Mouse (Mus musculus) ovary, adult 18-20 months (tissue): ENCODE results near the gene B3gnt8.
A peak's percentile ranks its signal among the peaks of the same experiment; 100 is the strongest.

Experiments
- DNase-seq: peaks from one replicate; pipeline ENCODE4 v3.0.0; 2022; ENCODE audit warnings: low spot score, mixed read lengths

B3gnt8 gene

DNA sequence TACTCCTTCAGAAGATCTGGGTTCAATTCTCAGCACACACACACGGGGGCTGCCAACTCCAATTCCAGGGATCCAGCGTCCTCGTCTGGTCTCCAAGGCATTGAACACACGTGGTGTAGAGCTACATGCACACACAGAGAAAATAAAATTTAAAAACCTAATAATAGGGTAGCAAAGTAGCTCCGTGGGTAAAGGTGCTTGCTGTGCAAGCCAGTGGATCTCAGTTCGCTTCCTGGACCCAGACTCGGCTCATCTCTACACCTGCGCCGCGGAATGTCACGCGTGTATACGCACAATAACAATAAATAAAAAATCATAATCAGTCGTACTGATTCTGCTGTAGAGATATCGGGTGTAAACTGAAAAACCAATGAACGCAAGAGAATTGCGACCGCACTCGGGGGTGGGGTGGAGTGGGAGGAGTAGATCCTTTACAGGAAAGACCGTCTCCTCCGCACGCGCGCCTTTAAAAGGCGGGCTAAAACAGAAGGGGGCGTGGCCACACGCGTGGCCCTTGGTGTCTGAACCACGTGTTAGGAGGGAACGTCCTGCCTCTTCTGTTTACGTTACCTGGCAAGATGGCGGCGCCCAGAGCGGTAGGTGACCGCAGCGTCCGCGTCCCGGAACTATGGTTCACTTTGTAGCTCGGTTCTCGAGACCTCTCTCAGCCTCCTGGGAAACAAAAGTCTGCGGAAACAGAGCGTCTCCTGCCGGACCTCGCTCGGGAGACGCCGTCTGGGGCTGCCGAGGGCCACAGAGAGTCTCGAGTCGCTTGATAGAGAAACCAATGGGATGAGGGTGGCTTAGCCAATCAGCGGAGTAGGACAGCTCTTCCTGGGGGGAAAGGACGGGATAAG, 7.4 kb upstream of the B3gnt8 start, which contains the start of gene Dmac2:
Dmac2 (plus strand) TSS at position 550 of the 857 bp plus-strand sequence.
- DNase-seq, result peak; percentile 90

DNA sequence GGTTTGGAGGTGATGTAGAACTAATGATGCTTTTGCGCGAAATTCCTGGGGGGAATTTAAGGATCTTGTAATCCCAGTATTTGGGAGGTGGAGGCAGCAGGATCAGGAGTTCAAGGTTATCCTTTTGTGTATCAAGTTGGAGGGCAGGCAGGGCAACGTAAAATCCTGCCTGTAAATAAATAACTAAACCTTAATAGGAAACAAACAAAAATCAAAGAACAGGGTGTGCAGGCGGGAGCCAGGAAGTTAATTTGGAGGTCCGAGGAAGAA, 6.8 kb upstream of the B3gnt8 start:
- DNase-seq, result no peak

DNA sequence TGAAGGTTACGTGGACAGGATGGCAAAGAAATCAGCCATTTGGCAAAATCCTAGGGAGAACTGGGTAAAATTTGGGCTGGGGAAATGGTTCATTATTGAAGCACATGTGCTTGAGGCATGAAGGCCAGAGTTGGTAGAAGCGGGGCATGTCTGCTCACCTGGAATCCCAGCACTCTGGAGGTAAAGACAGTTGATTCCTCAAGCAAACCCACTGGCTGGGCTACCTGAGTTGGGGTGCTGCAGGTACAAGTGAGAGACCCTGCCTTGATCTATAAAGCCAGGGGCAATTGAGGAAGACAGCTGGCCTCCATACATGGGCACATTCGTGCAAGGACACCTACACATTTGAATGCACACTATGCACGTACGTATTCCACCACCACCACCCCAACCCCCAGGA, 6.4 kb upstream of the B3gnt8 start:
- no peak for DNase-seq

DNA sequence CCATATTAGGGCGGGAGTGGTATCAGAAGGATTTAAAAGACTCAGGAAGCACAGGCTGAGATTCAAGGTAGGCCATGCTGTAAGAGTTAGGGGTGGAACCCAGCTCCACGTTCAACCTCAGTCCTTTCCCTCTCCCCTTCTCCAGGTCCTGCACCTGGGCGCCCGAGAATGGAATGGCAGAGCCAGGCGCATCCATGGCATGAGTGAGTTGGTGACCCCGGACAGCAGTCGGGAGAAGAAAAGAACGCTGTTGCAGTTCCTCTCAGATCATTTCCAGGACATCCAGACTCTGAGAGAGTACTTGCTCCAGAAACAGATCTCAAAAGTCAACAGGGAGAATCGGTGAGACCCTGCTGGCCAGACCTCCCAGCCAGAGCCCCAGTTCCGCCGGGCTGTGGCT, 5.7 kb upstream of the B3gnt8 start:
- DNase-seq, result no peak

DNA sequence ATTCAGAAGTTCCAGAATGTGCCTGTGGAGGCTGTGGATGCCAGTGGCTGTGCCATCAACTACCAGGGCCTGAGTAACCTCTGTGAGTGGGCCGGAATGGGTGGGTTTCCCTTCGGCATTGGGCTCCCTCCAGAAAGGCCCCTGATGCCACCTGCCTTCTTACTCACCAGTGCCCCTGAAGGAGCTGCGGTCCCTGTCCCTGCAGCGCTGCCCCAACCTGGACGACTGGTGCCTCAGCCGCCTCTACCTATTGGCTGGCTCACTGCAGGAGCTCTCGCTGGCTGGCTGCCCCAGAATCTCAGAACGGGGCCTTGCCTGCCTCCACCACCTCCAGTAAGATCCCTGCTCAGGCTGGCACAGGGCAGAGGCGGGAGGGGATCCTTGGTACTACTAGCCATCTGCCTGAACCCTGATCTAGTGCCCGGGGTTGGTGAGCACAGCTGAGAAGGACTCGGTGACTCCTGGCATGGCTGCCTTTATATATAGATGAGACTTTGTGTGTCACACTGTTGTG, 2.5 kb upstream of the B3gnt8 start:
- DNase-seq, result no peak

DNA sequence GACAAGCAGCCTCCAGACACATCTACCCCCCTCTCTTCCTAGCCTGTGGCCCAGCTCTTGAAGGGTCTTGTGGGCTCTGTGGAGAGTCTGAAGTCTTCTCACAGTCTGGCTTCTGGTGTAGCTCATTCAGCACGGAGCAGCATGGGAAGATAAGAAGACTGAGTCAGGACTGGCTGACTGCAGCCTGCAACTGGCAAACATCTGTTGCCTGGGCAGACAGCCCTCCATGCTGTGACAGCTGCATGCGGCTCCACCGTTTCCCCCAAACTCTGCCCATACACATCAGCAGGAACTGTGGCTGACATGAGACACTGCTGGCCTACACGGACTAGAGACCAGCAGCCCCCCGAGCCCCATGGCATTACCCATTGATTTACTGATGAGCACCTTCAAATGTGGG, 1.6 kb upstream of the B3gnt8 start:
- DNase-seq, result no peak

DNA sequence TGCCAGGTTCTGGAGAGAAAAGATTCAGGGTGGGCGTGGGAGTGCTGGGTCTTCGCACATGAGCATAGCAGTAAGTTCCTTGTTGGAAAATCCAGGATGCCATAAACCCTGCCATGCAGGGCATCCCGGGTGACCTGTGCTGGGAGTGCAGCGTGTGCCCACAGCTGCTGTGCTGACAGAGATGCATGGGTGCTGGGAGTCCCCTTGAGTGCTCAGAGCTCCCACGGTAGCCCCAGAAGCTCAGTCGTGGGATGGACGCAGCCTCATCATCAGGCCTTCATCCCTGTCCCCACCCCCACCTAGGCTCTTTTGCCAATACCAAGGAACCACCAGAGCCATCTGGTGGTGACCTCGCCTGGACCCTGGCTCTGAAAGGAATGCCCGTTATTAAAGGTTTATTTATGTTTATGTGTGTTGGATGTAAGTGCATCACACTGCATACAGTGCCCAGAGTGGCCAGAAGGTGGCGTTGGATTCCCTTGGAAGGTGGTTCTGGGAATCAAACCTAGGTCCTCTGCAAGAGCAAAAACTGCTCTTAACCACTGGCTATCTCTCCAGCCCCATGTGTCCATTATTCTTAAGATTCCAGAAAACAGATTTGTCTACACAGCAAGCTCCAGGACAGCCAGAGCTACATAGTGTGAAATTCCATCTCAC, 732 bp upstream of the B3gnt8 start:
- no peak for DNase-seq

DNA sequence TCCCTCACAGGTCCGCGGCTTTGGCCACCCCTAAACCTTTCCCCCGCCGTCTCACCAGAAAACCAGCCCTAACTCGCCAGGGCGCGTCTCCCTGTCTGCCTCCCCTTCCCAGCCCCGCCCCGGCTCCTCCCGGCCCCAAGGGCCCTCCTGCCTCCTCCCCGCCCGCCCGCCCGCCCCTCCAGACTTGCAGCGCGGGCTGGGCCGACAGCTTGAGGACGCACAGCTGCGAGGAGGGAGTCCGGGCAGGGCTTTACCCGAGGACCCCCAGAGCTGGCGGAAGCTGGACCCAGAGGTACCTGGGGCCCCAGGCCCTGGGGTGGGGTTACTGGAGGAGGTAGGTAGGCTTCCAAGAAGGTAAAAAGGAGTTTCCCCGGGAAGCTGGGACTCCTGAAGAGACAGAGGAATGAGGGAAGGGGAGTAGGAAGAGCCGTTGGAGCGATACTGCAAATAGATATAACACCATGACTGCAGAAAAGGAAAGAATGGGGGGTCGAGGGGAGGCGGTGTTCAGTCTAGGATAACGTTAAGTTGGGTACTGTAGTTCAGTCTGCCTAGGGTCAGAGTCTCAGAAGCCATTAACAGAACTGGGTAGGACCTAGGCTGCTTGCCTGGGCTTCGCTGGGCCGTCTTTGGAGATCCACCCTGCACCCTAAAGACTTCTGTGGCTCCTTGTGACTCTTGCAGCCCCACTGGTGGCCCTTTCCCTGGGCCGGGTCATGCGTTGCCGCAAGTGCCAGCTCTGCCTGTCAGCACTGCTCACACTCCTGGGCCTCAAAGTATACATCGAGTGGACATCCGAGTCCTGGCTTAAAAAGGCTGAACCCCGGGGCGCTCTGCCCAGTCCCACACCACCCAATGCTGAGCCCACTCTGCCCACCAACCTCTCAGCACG, 1.2 kb downstream of the B3gnt8 start:
- peak; percentile 72 for DNase-seq

DNA sequence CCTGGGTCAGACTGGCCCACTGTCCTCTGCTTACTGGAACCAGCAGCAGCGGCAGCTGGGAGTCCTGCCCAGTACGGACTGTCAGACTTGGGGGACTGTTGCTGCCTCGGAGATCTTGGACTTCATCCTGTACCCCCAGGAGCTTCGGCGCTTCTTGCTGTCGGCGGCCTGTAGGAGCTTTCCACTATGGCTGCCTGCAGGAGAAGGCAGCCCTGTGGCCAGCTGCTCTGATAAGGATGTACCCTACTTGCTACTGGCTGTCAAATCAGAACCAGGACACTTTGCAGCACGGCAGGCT, 1.8 kb downstream of the B3gnt8 start:
- no peak for DNase-seq

DNA sequence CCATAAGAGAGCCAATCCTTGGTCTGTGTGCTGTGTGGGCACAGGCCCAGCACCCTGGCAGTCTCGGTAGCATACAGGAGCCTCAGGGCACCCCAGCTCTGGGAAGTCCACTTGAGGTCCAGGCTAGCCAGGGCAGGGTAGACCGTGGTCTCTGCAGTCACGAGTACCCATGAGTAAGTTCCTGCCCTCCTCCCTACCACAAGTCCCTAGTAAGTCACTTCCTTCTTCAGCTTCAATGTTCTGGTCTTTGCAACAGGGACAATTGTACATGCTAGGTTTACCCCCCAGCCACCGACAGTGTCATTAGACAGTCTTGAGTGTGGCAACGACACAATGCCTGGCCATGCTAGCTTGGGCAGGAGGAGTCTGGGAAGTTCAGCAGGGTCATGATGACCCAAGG, 6.2 kb downstream of the B3gnt8 start:
- DNase-seq, result no peak

DNA sequence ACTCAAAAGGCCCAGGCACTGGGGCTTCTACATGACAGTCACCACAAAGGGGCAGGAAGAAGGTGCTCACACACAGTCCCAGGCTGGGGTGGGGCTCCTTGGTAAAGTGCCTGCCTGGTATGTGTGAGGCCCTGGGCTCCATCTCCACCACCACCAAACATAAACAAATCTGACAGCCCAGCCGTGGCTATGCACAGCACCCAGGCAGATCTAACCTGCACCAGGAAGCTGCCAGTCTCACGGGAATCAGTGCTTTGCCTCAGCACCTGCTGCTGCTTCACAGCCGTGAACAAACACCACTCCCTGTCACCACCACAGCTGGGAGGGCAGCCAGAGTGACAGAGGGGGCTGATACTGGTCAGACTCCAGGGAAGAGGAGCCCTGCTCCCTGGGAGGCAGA, 9.9 kb downstream of the B3gnt8 start:
- DNase-seq, result no peak

DNA sequence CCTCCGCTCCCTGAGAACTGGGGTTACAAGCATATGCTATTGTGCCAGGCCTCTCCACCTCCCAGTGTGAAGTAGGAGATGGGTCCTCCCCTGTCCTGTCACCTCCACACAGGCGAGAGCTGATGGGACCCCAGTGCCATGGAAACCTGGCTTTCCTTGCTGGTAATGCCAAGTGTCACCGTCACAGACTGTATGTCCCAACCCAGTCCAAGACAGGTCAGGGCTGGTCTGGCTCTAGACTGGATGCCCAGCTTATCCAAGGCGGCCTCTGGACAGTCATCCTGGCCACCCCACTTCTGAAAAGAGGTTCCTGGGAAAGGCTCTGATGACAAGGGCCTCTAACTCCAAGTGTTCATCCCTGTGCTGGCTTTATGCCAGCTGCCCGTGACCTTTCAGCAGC, 10.6 kb downstream of the B3gnt8 start:
- DNase-seq, result no peak

DNA sequence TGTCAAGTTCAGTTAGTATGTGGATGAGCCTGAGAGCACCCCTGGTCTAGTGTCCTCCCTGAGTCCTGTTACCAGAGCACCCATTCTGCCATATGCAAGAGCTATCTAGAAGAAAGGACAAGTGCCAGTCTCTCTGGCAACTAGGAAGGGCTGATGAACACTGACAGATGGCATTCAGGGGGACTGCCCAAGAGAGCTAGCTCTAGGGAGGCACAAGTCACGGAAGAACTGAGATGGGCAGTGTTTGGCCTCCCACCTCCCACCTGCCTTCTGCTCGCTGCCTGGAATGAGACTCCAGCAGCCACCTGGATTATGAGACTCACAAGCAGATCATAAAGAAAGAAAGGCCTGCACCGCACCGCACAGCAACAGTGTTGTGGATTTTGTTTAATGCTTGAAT, 13.3 kb downstream of the B3gnt8 start:
- no peak for DNase-seq

DNA sequence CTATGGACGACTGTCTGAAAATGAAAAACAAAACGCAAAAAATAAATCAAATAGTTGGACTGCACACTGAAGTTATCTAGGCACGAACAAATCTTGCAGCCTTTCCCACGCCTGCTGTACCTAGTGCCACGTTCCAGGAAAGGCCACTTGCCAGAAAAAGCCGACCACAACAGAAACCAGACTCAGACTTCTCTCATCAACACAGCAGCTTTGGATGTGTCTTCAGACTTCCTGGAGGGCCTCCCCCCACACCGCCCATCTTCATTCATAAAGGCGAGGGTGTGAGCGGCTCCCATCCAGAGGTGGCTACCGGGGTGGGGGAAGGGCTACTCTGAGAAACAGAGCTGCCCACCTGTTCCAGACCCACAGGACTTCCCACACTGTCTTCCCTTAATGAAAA, 17.7 kb downstream of the B3gnt8 start:
- DNase-seq, result no peak

DNA sequence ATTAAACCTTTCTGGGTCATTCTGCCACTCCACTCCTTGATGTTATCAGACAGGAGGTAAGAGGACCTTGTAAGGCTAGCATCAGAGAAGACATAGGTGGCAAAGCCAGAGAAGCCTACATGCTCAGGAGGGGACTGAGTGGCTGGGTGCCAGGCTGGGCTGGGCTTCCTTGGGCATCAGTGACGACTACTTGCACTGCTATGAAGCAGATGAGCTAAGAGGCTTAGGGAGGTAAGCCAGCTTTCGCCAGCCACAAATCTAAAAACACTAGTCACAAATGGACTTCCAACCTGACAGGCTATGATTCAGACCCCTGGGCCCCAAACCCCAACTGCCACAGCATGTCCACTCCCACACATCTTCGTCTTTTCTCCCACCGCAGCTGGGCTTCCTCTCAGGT, 18.2 kb downstream of the B3gnt8 start:
- no peak for DNase-seq

DNA sequence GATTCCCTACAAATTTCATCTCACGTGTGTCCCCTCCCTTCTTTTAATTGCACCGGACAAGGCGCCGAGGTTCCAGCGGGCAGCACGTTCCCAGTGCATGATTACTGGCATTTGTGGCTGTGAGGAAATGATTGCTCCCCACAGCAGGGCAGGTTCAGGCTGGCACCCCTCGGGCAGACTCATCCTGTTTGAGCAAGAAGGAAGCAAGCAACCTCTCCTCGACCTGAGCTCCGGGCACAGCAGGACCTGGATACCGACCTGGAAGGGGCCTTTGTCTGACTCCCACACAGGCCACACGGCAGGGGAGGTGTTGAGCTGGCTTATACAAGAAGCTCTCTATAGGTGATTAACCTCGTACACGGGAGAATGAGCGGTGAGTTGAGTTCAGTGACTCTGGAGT, 18.6 kb downstream of the B3gnt8 start:
- no peak for DNase-seq

DNA sequence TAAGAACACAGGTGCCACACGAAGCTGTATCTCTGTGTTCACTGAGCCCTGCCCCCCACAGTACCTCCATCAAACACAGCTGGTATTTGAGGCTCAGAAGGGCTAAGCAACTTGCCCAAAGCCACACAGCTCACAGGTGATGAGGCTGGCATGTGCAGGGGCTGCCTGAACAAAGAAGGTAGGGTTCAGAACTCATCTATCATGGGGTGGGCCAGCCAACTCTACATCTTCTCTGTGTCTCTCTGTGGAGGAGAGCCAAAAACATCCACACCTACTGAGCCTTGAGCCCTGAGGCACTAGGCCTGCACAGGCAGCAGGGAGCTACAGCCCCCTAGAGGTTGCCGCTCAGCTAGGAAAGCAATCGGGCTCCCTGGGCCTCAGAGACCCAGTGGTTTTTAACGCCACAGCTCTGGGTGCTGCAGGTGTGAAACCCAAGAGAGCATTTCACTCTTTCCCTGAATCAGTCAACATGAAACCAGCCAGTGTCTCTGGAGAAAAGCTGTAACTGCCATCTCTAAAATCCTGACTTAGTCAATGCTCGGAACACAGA, 21.2 kb downstream of the B3gnt8 start:
- no peak for DNase-seq

DNA sequence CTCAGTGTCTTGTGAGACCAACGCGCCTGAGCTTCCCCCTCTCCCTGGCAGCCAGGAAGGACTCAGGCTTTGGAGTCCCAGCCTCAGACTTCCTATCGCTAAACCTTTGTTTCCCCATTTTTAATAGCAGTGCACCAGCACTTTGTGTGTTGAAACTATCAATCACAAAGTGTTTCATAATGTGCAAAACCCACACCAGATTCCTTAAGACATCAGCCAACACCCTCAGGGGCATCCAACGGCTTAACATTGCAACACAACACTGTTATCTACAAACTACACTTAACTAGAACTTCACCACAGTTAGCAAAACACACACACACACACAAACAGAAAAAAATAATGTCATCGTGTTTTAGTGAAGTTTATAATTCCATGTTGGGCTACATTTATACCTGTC, 23.4 kb downstream of the B3gnt8 start:
- no peak for DNase-seq

DNA sequence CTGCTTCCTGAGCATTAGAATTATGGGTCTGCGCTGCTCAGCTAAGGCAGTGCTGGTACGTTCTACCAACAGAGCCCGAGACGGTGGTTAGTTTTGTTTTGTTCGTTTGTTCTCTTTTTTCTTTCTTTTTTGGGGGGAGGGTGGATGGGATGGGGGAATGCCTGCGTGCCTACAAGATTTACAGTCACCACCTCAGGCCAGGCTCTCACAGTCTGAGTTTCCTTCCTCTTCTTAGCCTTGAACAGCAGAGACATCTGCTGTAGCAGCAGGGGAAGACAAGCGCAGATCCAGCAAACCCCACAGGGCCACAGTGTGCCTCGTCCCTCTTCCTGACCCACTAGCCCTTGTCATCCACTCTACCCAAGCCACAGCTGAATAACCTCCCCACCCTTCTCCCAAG, 24.8 kb downstream of the B3gnt8 start:
- no peak for DNase-seq

DNA sequence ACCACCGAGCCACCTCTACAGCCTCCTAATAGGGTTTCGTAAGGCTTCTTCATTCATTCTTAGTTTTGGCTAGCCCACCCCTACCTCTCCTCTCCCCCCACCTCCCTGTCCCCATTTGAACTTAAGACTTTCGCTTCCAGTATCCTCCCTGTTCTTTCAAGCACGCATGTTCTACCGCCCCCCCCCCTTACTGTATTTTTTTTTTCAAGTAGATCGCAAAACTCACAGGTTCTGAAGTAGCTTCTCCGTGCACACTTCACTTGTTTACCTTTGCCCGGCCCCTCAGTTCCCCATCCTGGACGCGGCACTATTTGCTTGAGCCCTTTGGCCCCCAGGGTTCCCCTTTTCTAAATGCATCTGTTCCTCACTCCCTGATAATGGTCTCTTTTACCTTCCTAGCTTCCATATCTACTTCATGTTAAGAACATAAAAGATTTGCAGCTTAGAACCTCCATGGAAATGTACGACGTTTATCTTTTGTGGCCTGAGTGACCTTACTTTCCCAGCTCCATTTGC, 25.8 kb downstream of the B3gnt8 start:
- no peak for DNase-seq

DNA sequence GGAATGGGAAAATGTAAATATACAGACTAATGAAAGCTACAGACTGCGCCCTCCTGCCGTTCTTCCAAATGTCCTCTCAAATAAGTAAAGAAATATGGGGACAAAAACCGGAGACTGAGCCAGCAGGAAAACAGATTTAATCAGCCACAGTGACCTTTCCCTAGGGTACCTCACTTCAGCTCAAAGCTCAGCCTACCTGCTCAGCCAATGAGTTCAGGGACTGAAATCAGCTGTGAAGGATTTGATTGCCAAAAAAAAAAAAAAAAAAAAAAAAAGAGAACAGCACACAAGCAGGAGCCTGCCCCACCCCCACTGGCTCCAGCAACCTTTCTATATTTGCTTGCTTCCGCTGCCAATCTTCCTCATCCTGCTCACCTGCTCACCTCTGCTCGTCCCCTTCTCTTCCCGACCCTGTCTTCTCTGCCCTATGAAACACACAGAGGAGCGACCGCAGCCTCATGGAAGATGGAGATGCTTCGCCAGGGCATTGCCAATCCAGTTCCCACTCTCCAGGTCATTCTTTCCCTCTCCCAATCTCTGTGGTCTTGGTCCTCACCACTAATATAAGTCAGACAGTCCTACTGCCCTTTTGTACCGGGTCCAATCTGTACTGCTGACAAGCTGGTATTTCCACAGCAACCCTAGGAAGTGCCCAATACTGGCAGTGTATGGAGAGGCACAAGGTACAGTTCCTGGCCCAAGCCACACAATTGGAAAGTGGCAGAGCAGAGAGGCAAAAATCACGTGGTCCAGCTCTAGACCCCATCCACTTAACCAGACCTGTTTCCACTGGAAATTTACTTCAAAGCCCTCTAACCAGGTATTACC, 29.4 kb downstream of the B3gnt8 start:
- no peak for DNase-seq

DNA sequence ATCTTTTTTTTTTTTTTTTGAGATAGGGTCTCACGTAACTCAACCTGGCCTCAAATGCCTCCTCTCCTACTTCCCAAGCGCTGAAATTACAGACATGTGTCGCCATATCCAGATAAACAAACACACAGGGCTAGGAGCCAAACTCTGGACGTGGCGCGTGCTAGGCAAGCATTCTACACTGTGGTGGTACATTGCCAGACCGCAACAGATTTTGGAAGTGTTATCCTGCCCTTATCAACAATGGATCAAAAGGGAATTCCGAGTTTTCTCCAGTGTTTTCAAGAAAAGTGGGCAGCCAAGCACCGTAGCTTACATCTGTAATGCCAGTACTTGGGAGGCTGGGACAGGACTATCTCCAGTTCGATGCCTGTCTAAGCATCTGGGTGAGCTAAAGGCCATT, 31.3 kb downstream of the B3gnt8 start:
- DNase-seq, result no peak
